Mouse (Mus musculus) CD8-positive naive resting alpha-beta T cell, adult 57 days (primary cell): ENCODE results near the gene Aspn. TPM values are rescaled to one million over a fixed set of nuclear protein-coding genes. Genes with fewer than 3 reads are reported as not detected.

Experiments used
- total RNA-seq: library from RNA; stranded (reverse); gene quantifications from one replicate; pipeline ENCODE4 v1.2.4, GENCODE M21; 2023

Aspn gene
- not detected for total RNA-seq

DNA sequence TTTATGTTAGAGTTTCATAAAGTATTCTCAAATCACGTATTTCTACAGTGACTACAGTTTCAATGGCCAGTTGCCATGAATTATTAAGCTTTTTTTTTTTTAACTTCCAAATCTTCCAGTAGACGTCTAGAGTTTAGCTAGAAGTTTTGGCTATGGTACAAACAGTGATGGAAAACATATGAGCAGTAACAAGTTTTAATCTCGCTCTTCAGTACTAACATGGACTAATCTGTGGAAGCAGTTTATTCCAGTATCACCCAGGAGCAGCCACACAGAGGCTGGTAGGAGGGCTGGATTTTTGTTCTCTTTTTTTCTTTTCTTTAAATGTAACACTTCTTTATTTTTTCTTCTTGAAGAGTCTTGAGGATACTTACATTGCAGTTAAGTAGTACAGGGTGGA, at the start of gene Aspn:
Gene Aspn, plus strand, starts transcription at position 165 of the 400 bp plus-strand sequence.

DNA sequence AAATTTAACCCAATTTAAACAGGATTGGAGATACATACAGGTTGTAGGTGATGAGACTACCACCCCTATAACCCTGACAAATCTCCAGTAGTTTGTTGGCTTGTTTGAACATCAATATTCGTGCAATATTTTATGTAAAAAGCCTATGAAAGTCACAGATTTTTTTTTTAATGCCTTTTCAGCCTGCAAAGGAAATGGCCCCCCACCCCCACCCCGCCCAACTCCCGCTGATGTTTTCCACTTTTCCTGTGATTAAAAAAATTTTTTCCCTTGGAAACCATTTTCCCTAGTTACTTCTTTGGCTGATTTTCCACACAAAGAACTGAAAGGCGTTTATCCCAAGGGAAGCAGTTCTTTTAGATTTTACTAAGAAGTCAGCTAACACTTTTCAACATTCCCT, 39.7 kb upstream of the Aspn start, which contains the start of gene Ecm2:
Gene Ecm2, plus strand, starts transcription at position 301 of the 400 bp plus-strand sequence.

DNA sequence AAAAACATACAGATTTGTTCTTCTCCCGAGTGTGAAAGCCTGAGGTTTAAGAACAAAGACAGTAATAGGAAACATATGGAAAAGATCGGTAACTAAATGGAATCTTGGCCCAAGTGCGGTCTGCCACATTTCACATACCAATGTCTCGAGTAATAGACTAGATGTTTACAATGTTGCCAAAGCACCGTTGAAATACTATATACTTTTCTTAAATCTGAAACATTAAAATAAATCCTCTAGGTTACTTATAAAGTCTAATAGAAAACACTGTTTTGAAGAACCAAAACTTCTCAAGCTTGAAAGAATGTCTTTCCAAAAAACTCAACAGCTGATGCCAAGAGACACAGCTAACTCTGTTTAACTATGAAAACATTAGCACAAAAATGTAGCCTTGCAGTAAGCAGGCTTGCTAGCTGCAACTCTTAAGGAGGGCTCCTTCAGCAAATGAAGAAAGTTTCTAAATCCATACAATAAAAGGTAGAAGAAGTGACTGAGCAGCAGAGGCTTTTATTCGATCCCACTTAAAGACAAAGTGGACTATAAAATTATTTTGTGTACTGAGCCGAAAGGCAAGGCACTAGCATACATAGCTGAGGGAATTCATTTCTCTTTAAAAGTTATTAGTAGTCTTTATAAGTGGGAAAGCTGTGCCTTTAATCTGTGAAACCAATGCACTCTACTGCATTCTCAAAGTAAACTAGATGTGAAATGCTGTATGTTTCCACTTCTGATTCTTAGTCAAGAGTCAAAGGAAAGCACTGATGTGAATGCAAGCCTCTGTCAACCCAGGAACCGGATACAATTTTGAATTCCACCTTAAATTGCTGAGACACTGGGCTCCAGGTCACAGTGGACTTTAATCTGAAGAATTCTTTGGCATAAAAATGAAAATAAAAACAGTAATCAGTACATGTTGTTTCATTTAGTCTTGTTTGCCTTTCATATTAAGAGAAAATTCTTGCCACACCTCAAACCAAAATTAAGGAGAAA, 37.6 kb downstream of the Aspn start, which contains the start of gene Omd:
Gene Omd, plus strand, starts transcription at position 922 of the 990 bp plus-strand sequence.

DNA sequence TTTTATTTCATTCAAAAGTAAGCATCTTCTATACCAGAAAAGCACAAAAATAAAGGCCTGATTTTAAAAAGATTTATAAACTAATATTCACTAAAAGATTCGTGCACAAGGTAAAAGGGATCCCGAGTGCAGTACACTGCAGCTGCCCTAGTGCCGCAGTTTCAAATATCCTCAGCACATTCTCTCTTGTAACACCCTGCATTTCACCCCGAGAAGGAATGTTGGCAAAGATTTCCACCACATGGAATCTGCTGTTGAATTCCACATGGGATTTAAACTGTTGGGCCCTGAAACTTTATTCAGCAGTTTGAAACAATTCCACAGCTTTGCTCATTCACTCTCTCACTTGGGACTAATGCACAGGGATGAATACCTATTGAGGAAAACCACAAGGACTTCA, 63.5 kb downstream of the Aspn start, which contains the start of gene Ogn:
Gene Ogn, plus strand, starts transcription at position 333 of the 400 bp plus-strand sequence.

Other genes starting within 250 kb of the Aspn start
- 90.0 TPM for gene Fgd3, start 224.1 kb upstream of the Aspn start, total RNA-seq
- gene Bicd2, start 202.9 kb upstream of the Aspn start, total RNA-seq: 25.7 TPM
- gene Ippk, start 123.2 kb upstream of the Aspn start, total RNA-seq: 11.4 TPM
- 0.98 TPM for gene Tes3-ps, start 51.1 kb upstream of the Aspn start, total RNA-seq
- not detected for gene Ecm2, start 39.6 kb upstream of the Aspn start, total RNA-seq
- not detected for gene Omd, start 38.0 kb downstream of the Aspn start, total RNA-seq
- gene Ogn, start 63.6 kb downstream of the Aspn start, total RNA-seq: not detected
- gene Cenpp, start 108.3 kb downstream of the Aspn start, total RNA-seq: not detected
- 38.9 TPM for gene Nol8, start 108.6 kb downstream of the Aspn start, total RNA-seq
- 91.4 TPM for gene Iars, start 137.7 kb downstream of the Aspn start, total RNA-seq